Mouse (Mus musculus) urinary bladder, postnatal 36 days (tissue): ENCODE measurements around the gene Cd300ld4.
A peak's percentile ranks its signal among the peaks of the same experiment; 100 is the strongest.
"Not testable (repeated sequence)": the region's sequence is repeated elsewhere in the genome, so short reads cannot be mapped to it uniquely, and the experiment has no call there.

ENCODE experiments used
- DNase-seq, 2 experiments: peaks; one replicate each; pipeline ENCODE4 v3.0.0; 2022; ENCODE audit warnings: low spot score in 2 of 2, mixed read lengths in 1 of 2

Gene Cd300ld4

GRCm38 (mm10) chr11:115026912-115027311 is at the start of gene Cd300ld4:
TSS of gene Cd300ld4 (minus strand) at chr11:115027012.
- not testable (repeated sequence) for DNase-seq

- DNase-seq: no peak
Observed at GRCm38 (mm10) chr11:115075859-115076258, 49.0 kb upstream of the Cd300ld4 start.

DNA sequence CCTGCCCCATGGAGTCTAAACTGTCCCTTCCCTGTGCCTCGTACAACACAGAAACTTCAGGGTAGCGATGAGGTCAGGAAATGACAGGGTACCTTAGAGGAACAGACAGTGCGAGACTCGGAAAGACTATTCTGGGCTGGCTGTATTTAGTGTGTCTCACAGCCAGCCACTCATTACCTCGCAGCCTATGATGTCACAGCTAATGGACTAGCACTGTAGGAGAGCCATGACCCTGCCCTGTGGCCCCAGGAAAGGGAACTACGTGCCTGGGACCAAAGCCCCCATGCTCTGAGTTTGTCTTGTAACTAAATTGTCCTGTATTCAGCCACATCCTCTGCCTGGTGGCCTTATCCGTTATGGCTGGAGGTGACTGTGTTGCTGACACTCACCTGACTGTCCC is 48.6 kb upstream of the Cd300ld4 start:
- no peak for DNase-seq

- DNase-seq: no peak
Observed at GRCm38 (mm10) chr11:115073002-115073401, 46.2 kb upstream of the Cd300ld4 start.

DNA sequence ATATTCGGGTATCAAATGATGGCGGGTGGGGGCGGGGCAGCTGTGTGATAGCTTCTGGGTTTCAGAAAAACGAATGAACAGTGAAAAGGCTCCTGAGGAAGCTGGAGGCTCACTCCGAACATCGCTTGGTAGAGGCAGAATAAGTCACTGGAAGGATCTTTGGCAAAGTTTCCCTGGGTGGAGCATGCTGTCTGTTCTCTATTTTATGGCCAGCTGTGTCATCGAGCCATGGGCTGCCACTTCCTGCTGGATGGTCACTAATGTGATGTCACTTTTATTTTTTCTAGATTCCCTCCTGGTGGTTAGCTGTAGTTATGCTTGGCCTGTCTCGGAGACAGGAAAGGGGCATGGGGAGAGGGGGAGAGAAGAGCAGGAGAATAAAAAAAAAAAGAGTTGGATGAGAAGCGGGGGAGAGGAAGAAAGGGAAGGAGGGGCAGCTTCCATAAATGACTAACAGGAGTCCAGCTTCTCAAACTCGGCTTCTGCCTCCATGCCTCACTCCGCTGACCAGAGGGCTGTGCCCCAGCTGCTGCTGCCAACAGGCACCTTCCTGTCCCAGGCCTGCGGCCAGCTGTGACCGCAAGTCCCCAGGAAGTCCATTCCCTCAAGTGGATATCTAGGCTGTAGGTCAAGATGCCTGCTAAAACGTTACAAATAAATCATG is 45.0 kb upstream of the Cd300ld4 start:
- peak; percentile 10 to 62 for DNase-seq

GRCm38 (mm10) chr11:115071015-115071551 is 44.3 kb upstream of the Cd300ld4 start:
- no peak for DNase-seq

- DNase-seq: no peak
Observed at GRCm38 (mm10) chr11:115066768-115067167, 40.0 kb upstream of the Cd300ld4 start.

DNA sequence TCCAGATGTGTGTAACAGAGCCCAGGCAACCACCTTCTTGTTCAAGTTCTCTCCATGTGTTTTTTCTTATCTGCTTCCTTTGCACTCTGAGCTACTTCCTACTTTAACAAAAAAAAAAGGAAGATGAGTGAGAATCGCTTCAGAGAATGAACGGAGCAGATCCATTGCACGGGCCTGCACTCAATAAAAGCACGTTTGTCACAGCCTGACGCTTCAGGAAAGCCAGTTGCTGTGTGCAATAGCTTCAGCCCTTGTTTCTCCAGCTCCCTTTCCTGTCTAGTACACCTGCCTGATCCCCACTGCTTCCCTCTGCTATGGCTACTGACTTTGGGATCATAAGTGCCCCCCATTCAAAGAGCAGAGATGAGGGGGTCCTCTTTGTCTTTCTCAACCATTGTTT is 35.3 kb upstream of the Cd300ld4 start, which contains the start of gene Cd300e:
Gene Cd300e (minus strand): TSS at position 101 of the 400 bp plus-strand sequence.
- no peak for DNase-seq

GRCm38 (mm10) chr11:115059797-115060196 is 33.0 kb upstream of the Cd300ld4 start:
- no peak for DNase-seq

DNA sequence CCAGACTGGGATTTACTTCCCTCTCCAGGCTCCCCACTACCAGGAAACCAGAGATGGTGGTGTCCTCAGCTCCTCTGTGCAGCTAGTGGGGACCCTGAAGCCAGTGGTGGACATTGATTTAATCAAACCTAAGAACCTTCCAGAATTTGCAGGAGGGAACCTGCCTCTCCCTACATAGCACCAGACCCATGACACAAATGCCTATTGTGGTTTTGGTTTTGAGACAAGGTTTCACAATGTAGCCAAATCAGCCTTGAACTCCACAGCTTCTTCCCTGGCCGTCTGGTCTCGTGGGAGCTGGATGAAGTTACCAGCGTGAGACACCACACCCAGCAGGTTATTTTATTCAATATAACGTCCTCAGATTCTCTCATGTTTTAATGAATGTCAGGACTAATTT is 31.9 kb upstream of the Cd300ld4 start:
- DNase-seq: no peak

- DNase-seq: no peak
Observed at GRCm38 (mm10) chr11:115054537-115054936, 27.7 kb upstream of the Cd300ld4 start.

GRCm38 (mm10) chr11:115052991-115053390 is 26.2 kb upstream of the Cd300ld4 start:
- no peak for DNase-seq

- peak; percentile 12 to 21 for DNase-seq
Observed at GRCm38 (mm10) chr11:115052206-115052605, 25.4 kb upstream of the Cd300ld4 start.

- no peak for DNase-seq
Observed at GRCm38 (mm10) chr11:115049282-115049895, 22.6 kb upstream of the Cd300ld4 start.

- DNase-seq: no peak
Observed at GRCm38 (mm10) chr11:115048259-115048658, 21.4 kb upstream of the Cd300ld4 start, which contains the start of gene Cd300ld3. TSS of gene Cd300ld3 (minus strand) at chr11:115048409.

- not testable (repeated sequence) for DNase-seq
Observed at GRCm38 (mm10) chr11:115037669-115038068, 10.9 kb upstream of the Cd300ld4 start, which contains the start of gene Cd300ld5. TSS of gene Cd300ld5 (minus strand) at chr11:115037769.

- not testable (repeated sequence) for DNase-seq
Observed at GRCm38 (mm10) chr11:115016093-115016492, 10.7 kb downstream of the Cd300ld4 start, which contains the start of gene Cd300ld2. TSS of gene Cd300ld2 (minus strand) at chr11:115016193.

DNA sequence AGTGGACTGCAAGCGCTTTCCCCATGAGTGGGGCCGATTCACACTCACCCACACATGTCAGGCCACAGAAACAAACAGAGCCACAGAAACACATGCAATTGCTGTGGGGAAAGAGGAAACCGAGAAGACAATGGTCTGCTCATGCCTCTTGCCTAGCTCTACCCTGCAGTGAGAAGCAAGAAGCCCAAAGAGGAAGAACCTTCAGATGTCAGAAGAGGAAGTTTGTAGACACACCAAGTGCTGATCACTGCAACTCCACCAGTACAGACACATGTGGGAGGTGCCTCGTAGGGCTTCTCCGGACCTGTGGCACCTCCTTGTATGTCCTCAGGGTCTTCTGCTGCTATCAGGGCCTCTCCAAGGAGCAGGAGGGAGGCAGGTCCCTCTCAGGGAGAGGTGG is 22.7 kb downstream of the Cd300ld4 start:
- no peak for DNase-seq

- no peak for DNase-seq
Observed at GRCm38 (mm10) chr11:115001474-115002040, 25.3 kb downstream of the Cd300ld4 start, which contains the start of gene Cd300c2. TSS of gene Cd300c2 (minus strand) at chr11:115001880.

DNA sequence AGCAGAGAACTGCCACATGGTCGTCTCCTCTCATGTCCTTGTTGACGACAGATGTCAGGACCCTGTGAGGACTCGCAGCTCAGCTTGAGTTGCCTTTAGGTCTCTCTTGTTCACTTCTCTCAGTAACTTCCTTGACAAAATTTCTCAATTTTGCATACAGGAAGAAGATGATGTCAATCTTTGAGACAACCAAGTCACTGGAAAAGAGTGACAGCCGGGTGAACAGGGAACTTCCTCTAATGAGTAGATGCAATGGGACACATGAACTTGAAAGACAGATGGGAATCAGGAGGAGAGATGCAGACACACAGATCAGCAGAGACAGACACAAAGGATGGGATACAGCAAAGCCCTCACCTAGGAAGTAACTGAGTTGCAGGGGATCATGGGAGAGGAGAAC is 37.0 kb downstream of the Cd300ld4 start, which contains the start of gene Cd300ld:
Gene Cd300ld (minus strand): TSS at position 130 of the 400 bp plus-strand sequence.
- DNase-seq: no peak

DNA sequence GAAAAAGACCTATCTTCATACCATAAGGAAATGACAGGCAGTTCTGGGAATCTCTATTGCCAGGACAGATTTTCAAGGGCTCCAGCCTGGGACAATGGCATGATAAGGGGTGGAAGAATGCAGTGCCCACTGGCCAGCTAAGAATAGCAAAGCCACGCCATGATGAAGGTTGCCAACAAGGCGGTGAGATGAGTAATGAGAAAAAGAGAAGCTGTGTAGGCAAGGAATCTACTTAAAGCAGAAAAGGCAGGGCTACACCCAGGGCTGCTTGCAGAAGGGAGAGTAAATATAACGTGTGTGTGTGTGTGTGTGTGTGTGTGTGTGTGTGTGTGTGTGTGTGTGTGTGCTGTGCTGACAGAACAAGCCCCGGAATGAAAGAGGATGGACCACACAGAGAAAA is 44.9 kb downstream of the Cd300ld4 start:
- no peak for DNase-seq

DNA sequence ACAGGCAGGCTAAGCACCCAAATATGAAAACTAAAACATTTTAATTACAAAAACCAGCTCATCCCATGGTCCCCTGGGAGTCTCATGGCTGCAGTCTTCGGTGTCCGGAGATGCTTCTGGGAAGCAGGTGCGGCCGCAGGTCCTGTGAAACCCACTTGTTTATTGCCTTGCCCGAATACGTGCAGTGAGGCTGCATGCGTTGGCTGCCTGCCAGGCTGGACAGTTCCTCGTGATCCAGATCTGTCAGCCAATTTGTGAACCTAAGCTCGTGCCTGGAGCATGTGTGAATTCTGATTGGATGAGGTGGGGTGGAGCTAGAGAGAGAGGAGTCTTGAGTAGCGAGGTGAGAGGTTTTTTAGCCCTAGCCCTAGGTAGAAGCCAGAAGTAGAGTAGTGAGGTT is 54.1 kb downstream of the Cd300ld4 start:
- no peak for DNase-seq
